Comparison of ENCODE assay signal across 8 mouse cellular contexts in the genomic region with DNA sequence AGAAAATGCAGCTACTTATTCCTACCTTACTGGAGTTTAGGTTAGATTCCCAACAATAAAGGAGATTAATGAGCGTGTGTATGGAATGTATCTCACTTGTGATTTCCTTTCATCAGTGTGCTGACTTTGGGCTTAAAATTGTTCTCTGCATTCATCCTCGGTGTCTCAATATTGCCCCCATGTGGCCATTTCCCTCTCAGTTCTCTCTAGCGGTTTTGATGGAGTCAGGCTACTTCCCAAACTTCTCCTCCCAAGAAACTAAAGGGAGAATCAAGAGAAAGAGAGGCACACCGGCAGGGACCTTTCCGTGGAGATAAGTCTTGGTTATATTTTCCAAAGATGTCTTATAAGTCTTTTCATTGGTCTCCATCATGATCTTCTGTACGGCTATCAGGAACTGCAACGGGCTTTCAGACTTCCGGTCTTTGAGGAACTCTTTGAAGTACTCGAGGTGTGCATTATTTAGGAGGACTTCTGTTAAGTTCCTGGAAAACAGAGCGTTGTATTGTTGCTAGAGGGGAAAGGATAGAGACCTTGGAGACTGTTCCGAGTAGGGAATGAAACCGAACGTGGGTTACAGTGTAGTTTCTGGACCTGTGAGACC. TPM values are rescaled to one million over a fixed set of nuclear protein-coding genes. Genes with fewer than 3 reads are reported as not detected.
DNase-seq lines count a peak whose midpoint lies in the region; ATAC-seq and TF ChIP-seq lines count a peak whose summit lies in the region.

No protein-coding gene starts in this region.

- intact Hi-C loops in gastrocnemius, adult 2 months (cut with DNase I): loop anchor here (5.0 kb wide), 1 partner anchor 250 kb away; no protein-coding TSS in a partner anchor

- WGBS in kidney, postnatal 0 days: 47% methylated on average over 13 of the region's 13 CpGs
- WGBS in liver, embryonic 12.5 days (ENCODE audit: insufficient replicate concordance): 23% methylated on average over 13 of the region's 13 CpGs

- H3K4me1 ChIP-seq in E14TG2a.4 (replicated peaks; ENCODE audit: low read depth, low read length): no peaks in the 10 kb centered on the region
- no peaks in the 10 kb centered on the region for H3K4me1 ChIP-seq in kidney, postnatal 0 days (replicated peaks; ENCODE audit: insufficient read depth, low read length)
- H3K4me1 ChIP-seq in liver, embryonic 12.5 days: no peaks in the 10 kb centered on the region

- DNase-seq in 416B (ENCODE audit: low read depth): peak; percentile 49
- peak; percentile 25 for DNase-seq in c-Kit-positive CD71-positive TER-119-positive erythroid progenitor cells, embryonic 14.5 days (ENCODE audit: low spot score)
- DNase-seq in gastrocnemius, adult 2 months: peak; percentile 50
- peak; percentile 88 for DNase-seq in kidney, postnatal 0 days (ENCODE audit: low spot score)
- peak; percentile 25 for DNase-seq in retina, adult 2 months (ENCODE audit: low read depth, low spot score)
- DNase-seq in thymus, postnatal 36 days: peak; percentile 46 to 60

- H3K9me3 ChIP-seq in E14TG2a.4 (ENCODE audit: low read length): no peaks in the 10 kb centered on the region
- H3K9me3 ChIP-seq in kidney, postnatal 0 days (replicated peaks; ENCODE audit: low read length): no peaks in the 10 kb centered on the region
- no peaks in the 10 kb centered on the region for H3K9me3 ChIP-seq in liver, embryonic 12.5 days (replicated peaks)

- TF ChIP-seq CTCF in E14TG2a.4 (conservative IDR thresholded peaks at IDR 0.05; ENCODE audit: low read length): peak; percentile 78
- TF ChIP-seq CTCF in gastrocnemius, adult 2 months (IDR thresholded peaks at IDR 0.05): peak; percentile 76
- TF ChIP-seq CTCF in kidney, postnatal 0 days (IDR thresholded peaks at IDR 0.05; ENCODE audit: low read depth): peak; percentile 90

- H3K27me3 ChIP-seq in E14TG2a.4 (ENCODE audit: insufficient read depth, low read length): peaks cover 2% of the 10 kb centered on the region; the same call in 1 of the 2 replicates
- H3K27me3 ChIP-seq in kidney, postnatal 0 days (ENCODE audit: insufficient read depth, low read length): no peaks in the 10 kb centered on the region
- H3K27me3 ChIP-seq in liver, embryonic 12.5 days (replicated peaks): no peaks in the 10 kb centered on the region

- H3K4me2 ChIP-seq in kidney, postnatal 0 days (ENCODE audit: low read length): peak overlapping the region; percentile 1; the same call in 1 of the 2 replicates
- peak overlapping the region; percentile 36 for H3K4me2 ChIP-seq in liver, embryonic 12.5 days

- ATAC-seq in kidney, postnatal 0 days (replicated peaks; ENCODE audit: low FRiP score, low read depth): no peak
- no peak for ATAC-seq in liver, embryonic 12.5 days

- no peak overlapping the region for H3K9ac ChIP-seq in kidney, postnatal 0 days (ENCODE audit: low read depth, low read length)
- H3K9ac ChIP-seq in liver, embryonic 12.5 days: no peak overlapping the region

- peak overlapping the region; percentile 13 for H3K4me3 ChIP-seq in E14TG2a.4 (replicated peaks; ENCODE audit: low read length)
- peak overlapping the region; percentile 56 for H3K4me3 ChIP-seq in gastrocnemius, adult 2 months
- H3K4me3 ChIP-seq in kidney, postnatal 0 days (replicated peaks; ENCODE audit: low read depth, low read length): no peak overlapping the region
- no peak overlapping the region for H3K4me3 ChIP-seq in liver, embryonic 12.5 days

- H3K27ac ChIP-seq in gastrocnemius, adult 2 months: no peak overlapping the region
- no peak overlapping the region for H3K27ac ChIP-seq in kidney, postnatal 0 days
- no peak overlapping the region for H3K27ac ChIP-seq in liver, embryonic 12.5 days

- H3K36me3 ChIP-seq in E14TG2a.4 (ENCODE audit: insufficient read depth, low read length): no peaks in the 10 kb centered on the region
- no peaks in the 10 kb centered on the region for H3K36me3 ChIP-seq in kidney, postnatal 0 days (ENCODE audit: insufficient read depth, low read length)
- H3K36me3 ChIP-seq in liver, embryonic 12.5 days: no peaks in the 10 kb centered on the region

RNA-seq across cellular contexts. Expression of gene Rgsl1, which starts 36.5 kb away (rescaled TPM):
- total RNA-seq in gastrocnemius, adult 2 months (2021): under 1 TPM in 1 of 2 experiments, not detected in 1; 0.18 TPM
- not detected in 2 replicates for polyA plus RNA-seq in kidney, postnatal 0 days (2015; fragmentation: Nextera tagmentation; extraction: Ambion mirVana)
- polyA plus RNA-seq in liver, embryonic 12.5 days (2016; fragmentation: Nextera tagmentation; extraction: Ambion mirVana): 0.04 TPM in 1 of 2 replicates, not detected in the other

RNA-seq across cellular contexts. Expression of gene Rnasel, which starts 58.3 kb away (rescaled TPM):
- total RNA-seq in gastrocnemius, adult 2 months (2021): 1 to 10 TPM in 1 of 2 experiments, under 1 TPM in 1; 0.92 to 1.1 TPM
- polyA plus RNA-seq in kidney, postnatal 0 days (2015; fragmentation: Nextera tagmentation; extraction: Ambion mirVana): 10.8 TPM in 2 replicates
- polyA plus RNA-seq in liver, embryonic 12.5 days (2016; fragmentation: Nextera tagmentation; extraction: Ambion mirVana): 10.4 TPM in 2 replicates

Comparison
In these comparisons a context has a peak if more than half of its experiments do, and no peak if none do; other contexts are left out.
1. DNase-seq: peak in every context shown above with its lines; median percentile 88 in kidney, postnatal 0 days; 53 in thymus, postnatal 36 days; 50 in gastrocnemius, adult 2 months; 49 in 416B; 25 in c-Kit-positive CD71-positive TER-119-positive erythroid progenitor cells, embryonic 14.5 days; 25 in retina, adult 2 months.
2. H3K4me3 ChIP-seq: peak in E14TG2a.4 (single experiment) and gastrocnemius, adult 2 months (single experiment); none in kidney, postnatal 0 days (single experiment) and liver, embryonic 12.5 days (single experiment).
3. Peak in every context shown above with its lines, with median percentiles within 50 percentile points of each other: CTCF ChIP-seq.